Mouse (Mus musculus) neural tube, embryonic 15.5 days (tissue): ENCODE results near the gene Cacna2d4. TPM values are rescaled to one million over a fixed set of nuclear protein-coding genes. Genes with fewer than 3 reads are reported as not detected.

ENCODE experiments used
- ATAC-seq: fragments of 200-750 bp; cut with Nextera tagmentation; 2 replicates; pipeline ENCODE4 v1.8.0; 2017; ENCODE audit warnings: mild to moderate bottlenecking, moderate TSS enrichment, moderate library complexity; ENCODE audit not compliant: low FRiP score
- H3K27ac ChIP-seq: fragments of 300-500 bp; sonication (generic); replicated peaks from 2 replicates; pipeline ENCODE4 v1.5.1; 2015; ENCODE audit warnings: mild to moderate bottlenecking, inconsistent platforms
- H3K27me3 ChIP-seq: fragments of 300-500 bp; sonication (generic); replicated peaks from 2 replicates; pipeline ENCODE4 v1.6.1; 2015; ENCODE audit warnings: inconsistent platforms
- H3K36me3 ChIP-seq: fragments of 300-500 bp; sonication (generic); 2 replicates; pipeline ENCODE4 v1.6.1; 2015; ENCODE audit warnings: inconsistent platforms
- H3K4me1 ChIP-seq: fragments of 300-500 bp; sonication (generic); 2 replicates; pipeline ENCODE4 v1.6.1; 2015; ENCODE audit warnings: inconsistent platforms
- H3K4me2 ChIP-seq: fragments of 300-500 bp; sonication (generic); 2 replicates; pipeline ENCODE4 v1.6.1; 2015; ENCODE audit warnings: inconsistent platforms, mild to moderate bottlenecking, moderate library complexity
- H3K4me3 ChIP-seq: fragments of 300-500 bp; sonication (generic); replicated peaks from 2 replicates; pipeline ENCODE4 v1.5.1; 2015; ENCODE audit warnings: mild to moderate bottlenecking, inconsistent platforms
- H3K9ac ChIP-seq: fragments of 300-500 bp; sonication (generic); replicated peaks from 2 replicates; pipeline ENCODE4 v1.6.1; 2015; ENCODE audit warnings: mild to moderate bottlenecking, inconsistent platforms
- H3K9me3 ChIP-seq: fragments of 300-500 bp; sonication (generic); replicated peaks from 2 replicates; pipeline ENCODE4 v1.6.1; 2016; ENCODE audit warnings: inconsistent platforms
- WGBS: fragments of 180-500 bp; shearing (Covaris S2); methylation state at CpG from one replicate; pipeline ENCODE4 v1.1.7; 2015; ENCODE audit warnings: mixed read lengths; 5-methylcytosine and 5-hydroxymethylcytosine counted together
- polyA plus RNA-seq: library from polyadenylated mRNA; unstranded; fragments of >200 nt; fragmentation: Nextera tagmentation; extraction: Ambion mirVana; gene quantifications from 2 replicates; pipeline ENCODE4 v1.2.1, GENCODE M21; 2015

Cacna2d4 gene
- polyA plus RNA-seq, 1 experiment from 2014 or later, result 0.40 TPM

- ATAC-seq, result peak; percentile 48
- WGBS, result 9% methylated on average over 6 of the region's 6 CpGs
These were observed 93.6 kb downstream of the Cacna2d4 start for GRCm38 (mm10) chr6:119329936-119330335.

GRCm38 (mm10) chr6:119330506-119330905, 94.2 kb downstream of the Cacna2d4 start, which contains the start of gene Lrtm2:
Gene Lrtm2, minus strand, starts transcription at chr6:119330766.
- 0% methylated on average over 30 of the region's 31 CpGs for WGBS
- Histone ChIP-seq H3K4me3 (peak within 1 kb of the TSS; percentile 63), H3K36me3 (no peaks in the 10 kb centered on the region), H3K9me3 (no peaks in the 10 kb centered on the region), H3K27ac (peak within 1 kb of the TSS; percentile 78), H3K4me1 (peaks cover 73% of the 10 kb centered on the region), H3K9ac (peak within 1 kb of the TSS; percentile 64), H3K4me2 (peak within 1 kb of the TSS; percentile 73), H3K27me3 (no peaks in the 10 kb centered on the region)
- ATAC-seq, result peak; percentile 71

More at GRCm38 (mm10) chr6:119329936-119330335, 93.6 kb downstream of the Cacna2d4 start:
- H3K36me3 ChIP-seq, result no peaks in the 10 kb centered on the region
- H3K9ac ChIP-seq, result peak overlapping the region; percentile 64
- peak overlapping the region; percentile 73 for H3K4me2 ChIP-seq
- peak overlapping the region; percentile 78 for H3K27ac ChIP-seq
- H3K9me3 ChIP-seq, result no peaks in the 10 kb centered on the region
- peaks cover 73% of the 10 kb centered on the region for H3K4me1 ChIP-seq
- H3K4me3 ChIP-seq, result peak overlapping the region; percentile 63
- H3K27me3 ChIP-seq, result no peaks in the 10 kb centered on the region

- no peak overlapping the region for H3K27ac ChIP-seq
- H3K4me3 ChIP-seq, result no peak overlapping the region
- 22% methylated on average over 1 of the region's 1 CpGs for WGBS
- H3K4me2 ChIP-seq, result no peak overlapping the region
- no peak for ATAC-seq
- H3K36me3 ChIP-seq, result no peaks in the 10 kb centered on the region
- H3K27me3 ChIP-seq, result no peaks in the 10 kb centered on the region
- H3K9me3 ChIP-seq, result no peaks in the 10 kb centered on the region
- H3K9ac ChIP-seq, result no peak overlapping the region
- H3K4me1 ChIP-seq, result peaks cover 58% of the 10 kb centered on the region
These were observed 95.8 kb downstream of the Cacna2d4 start for GRCm38 (mm10) chr6:119332111-119332510.

GRCm38 (mm10) chr6:119333202-119333601, 96.9 kb downstream of the Cacna2d4 start:
- Histone ChIP-seq H3K27ac (no peak overlapping the region), H3K4me2 (no peak overlapping the region), H3K27me3 (no peaks in the 10 kb centered on the region), H3K9ac (no peak overlapping the region), H3K36me3 (no peaks in the 10 kb centered on the region), H3K9me3 (no peaks in the 10 kb centered on the region), H3K4me3 (no peak overlapping the region), H3K4me1 (peaks cover 47% of the 10 kb centered on the region)
- WGBS, result 11% methylated on average over 3 of the region's 3 CpGs
- no peak for ATAC-seq

GRCm38 (mm10) chr6:119333831-119334230, 97.5 kb downstream of the Cacna2d4 start:
- WGBS, result 60% methylated on average over 3 of the region's 3 CpGs
- Histone ChIP-seq H3K9ac (no peak overlapping the region), H3K27me3 (no peaks in the 10 kb centered on the region)

GRCm38 (mm10) chr6:119336124-119336523, 99.8 kb downstream of the Cacna2d4 start:
- WGBS, result 89% methylated on average over 7 of the region's 7 CpGs
- no peaks in the 10 kb centered on the region for H3K27me3 ChIP-seq
- H3K4me1 ChIP-seq, result peaks cover 21% of the 10 kb centered on the region

More at GRCm38 (mm10) chr6:119333831-119334230, 97.5 kb downstream of the Cacna2d4 start:
- no peaks in the 10 kb centered on the region for H3K9me3 ChIP-seq
- H3K4me3 ChIP-seq, result no peak overlapping the region
- no peak for ATAC-seq
- H3K4me2 ChIP-seq, result no peak overlapping the region
- H3K4me1 ChIP-seq, result peaks cover 40% of the 10 kb centered on the region
- no peaks in the 10 kb centered on the region for H3K36me3 ChIP-seq
- H3K27ac ChIP-seq, result no peak overlapping the region

GRCm38 (mm10) chr6:119337287-119337686, 101.0 kb downstream of the Cacna2d4 start:
- Histone ChIP-seq H3K4me1 (peaks cover 12% of the 10 kb centered on the region), H3K9ac (no peak overlapping the region), H3K27ac (no peak overlapping the region), H3K9me3 (no peaks in the 10 kb centered on the region), H3K27me3 (no peaks in the 10 kb centered on the region), H3K4me2 (no peak overlapping the region), H3K4me3 (no peak overlapping the region), H3K36me3 (no peaks in the 10 kb centered on the region)
- no peak for ATAC-seq
- WGBS, result 75% methylated on average over 3 of the region's 3 CpGs

More at GRCm38 (mm10) chr6:119336124-119336523, 99.8 kb downstream of the Cacna2d4 start:
- H3K4me3 ChIP-seq, result no peak overlapping the region
- no peaks in the 10 kb centered on the region for H3K36me3 ChIP-seq
- no peak overlapping the region for H3K9ac ChIP-seq
- no peak for ATAC-seq
- no peaks in the 10 kb centered on the region for H3K9me3 ChIP-seq
- H3K4me2 ChIP-seq, result no peak overlapping the region
- no peak overlapping the region for H3K27ac ChIP-seq

- no peaks in the 10 kb centered on the region for H3K9me3 ChIP-seq
- 32% methylated on average over 11 of the region's 11 CpGs for WGBS
- no peak for ATAC-seq
- H3K9ac ChIP-seq, result no peak overlapping the region
- H3K4me3 ChIP-seq, result no peak overlapping the region
- no peak overlapping the region for H3K4me2 ChIP-seq
- no peaks in the 10 kb centered on the region for H3K27me3 ChIP-seq
- no peaks in the 10 kb centered on the region for H3K36me3 ChIP-seq
- H3K4me1 ChIP-seq, result peaks cover 4% of the 10 kb centered on the region
- H3K27ac ChIP-seq, result no peak overlapping the region
These were observed 102.0 kb downstream of the Cacna2d4 start for GRCm38 (mm10) chr6:119338121-119338912.

GRCm38 (mm10) chr6:119341409-119341808, 105.1 kb downstream of the Cacna2d4 start:
- H3K36me3 ChIP-seq, result no peaks in the 10 kb centered on the region
- ATAC-seq, result peak; percentile 93
- peaks cover 4% of the 10 kb centered on the region; the same call in 1 of the 2 replicates for H3K4me1 ChIP-seq
- H3K9ac ChIP-seq, result no peak overlapping the region; the same call in 1 of the 2 replicates
- H3K27ac ChIP-seq, result no peak overlapping the region
- H3K9me3 ChIP-seq, result no peaks in the 10 kb centered on the region
- no peaks in the 10 kb centered on the region for H3K27me3 ChIP-seq
- H3K4me2 ChIP-seq, result no peak overlapping the region
- no peak overlapping the region for H3K4me3 ChIP-seq

- no peak for ATAC-seq
- 72% methylated on average over 10 of the region's 10 CpGs for WGBS
These were observed 109.9 kb downstream of the Cacna2d4 start for GRCm38 (mm10) chr6:119346257-119346656.

GRCm38 (mm10) chr6:119347813-119348212, 111.5 kb downstream of the Cacna2d4 start:
- Histone ChIP-seq H3K4me1 (peaks cover 3% of the 10 kb centered on the region; the same call in 1 of the 2 replicates), H3K9me3 (no peaks in the 10 kb centered on the region), H3K27me3 (no peaks in the 10 kb centered on the region), H3K4me3 (no peak overlapping the region), H3K27ac (no peak overlapping the region), H3K36me3 (no peaks in the 10 kb centered on the region), H3K9ac (no peak overlapping the region), H3K4me2 (no peak overlapping the region)
- 83% methylated on average over 5 of the region's 5 CpGs for WGBS
- no peak; the same call in 1 of the 2 replicates for ATAC-seq

More at GRCm38 (mm10) chr6:119346257-119346656, 109.9 kb downstream of the Cacna2d4 start:
- Histone ChIP-seq H3K4me3 (no peak overlapping the region), H3K27ac (no peak overlapping the region), H3K9ac (no peak overlapping the region), H3K4me1 (peaks cover 4% of the 10 kb centered on the region; the same call in 1 of the 2 replicates), H3K27me3 (no peaks in the 10 kb centered on the region), H3K36me3 (no peaks in the 10 kb centered on the region), H3K9me3 (no peaks in the 10 kb centered on the region), H3K4me2 (no peak overlapping the region)

GRCm38 (mm10) chr6:119348234-119348633, 111.9 kb downstream of the Cacna2d4 start:
- Histone ChIP-seq H3K9ac (no peak overlapping the region), H3K36me3 (peaks cover 2% of the 10 kb centered on the region; the same call in 1 of the 2 replicates), H3K4me2 (no peak overlapping the region), H3K27ac (no peak overlapping the region), H3K27me3 (no peaks in the 10 kb centered on the region), H3K4me3 (no peak overlapping the region), H3K4me1 (peaks cover 3% of the 10 kb centered on the region; the same call in 1 of the 2 replicates), H3K9me3 (no peaks in the 10 kb centered on the region)
- ATAC-seq, result peak; percentile 72
- WGBS, result 4% methylated on average over 1 of the region's 1 CpGs
